Mouse (Mus musculus): ENCODE results near the gene Mcub.

- TF ChIP-seq EP300 (optimal IDR thresholded peaks at IDR 0.05): no peak
- no peak for TF ChIP-seq CTCF (IDR thresholded peaks at IDR 0.05; ENCODE audit: low read depth)
These were observed 46.4 kb downstream of the Mcub start for GRCm38 (mm10) chr3:129923581-129923980.

Data from stomach, postnatal 0 days (tissue).